Mouse (Mus musculus) embryonic facial prominence, embryonic 10.5 days (tissue): ENCODE data around the gene Pphln1. TPM values are rescaled to one million over a fixed set of nuclear protein-coding genes. Genes with fewer than 3 reads are reported as not detected.
A peak's percentile ranks its signal among the peaks of the same experiment; 100 is the strongest.
"Not testable (repeated sequence)": the region's sequence is repeated elsewhere in the genome, so short reads cannot be mapped to it uniquely, and the experiment has no call there.

Experiments
- DNase-seq: peaks from one replicate; pipeline ENCODE4 v3.0.0-alpha.2; 2017; ENCODE audit warnings: low spot score
- H3K27ac ChIP-seq: fragments of 300-500 bp; sonication (generic); replicated peaks from 2 replicates; pipeline ENCODE4 v1.5.1; 2016; ENCODE audit warnings: mild to moderate bottlenecking
- H3K27me3 ChIP-seq: fragments of 300-500 bp; sonication (generic); replicated peaks from 2 replicates; pipeline ENCODE4 v1.6.1; 2016; ENCODE audit warnings: low read depth, mild to moderate bottlenecking; ENCODE audit not compliant: poor library complexity, severe bottlenecking
- H3K36me3 ChIP-seq: fragments of 300-500 bp; sonication (generic); replicated peaks from 2 replicates; pipeline ENCODE4 v1.6.1; 2016; ENCODE audit warnings: mild to moderate bottlenecking, moderate library complexity
- H3K4me1 ChIP-seq: fragments of 300-500 bp; sonication (generic); 2 replicates; pipeline ENCODE4 v1.6.1; 2016
- H3K4me3 ChIP-seq: fragments of 300-500 bp; sonication (generic); 2 replicates; pipeline ENCODE4 v1.5.1; 2016; ENCODE audit warnings: mild to moderate bottlenecking, moderate library complexity
- H3K9me3 ChIP-seq: fragments of 300-500 bp; sonication (generic); 2 replicates; pipeline ENCODE4 v1.6.1; 2016; ENCODE audit warnings: mild to moderate bottlenecking
- WGBS: fragments of 180-500 bp; shearing (Covaris S2); methylation state at CpG from one replicate; pipeline ENCODE4 v1.1.7; 2016; 5-methylcytosine and 5-hydroxymethylcytosine counted together
- polyA plus RNA-seq: library from polyadenylated mRNA; unstranded; fragments of >200 nt; fragmentation: Nextera tagmentation; extraction: Ambion mirVana; gene quantifications from 2 replicates; pipeline ENCODE4 v1.2.1, GENCODE M21; 2016

Gene Pphln1
- 93.3 and 103 TPM in 2 replicates for polyA plus RNA-seq

DNA sequence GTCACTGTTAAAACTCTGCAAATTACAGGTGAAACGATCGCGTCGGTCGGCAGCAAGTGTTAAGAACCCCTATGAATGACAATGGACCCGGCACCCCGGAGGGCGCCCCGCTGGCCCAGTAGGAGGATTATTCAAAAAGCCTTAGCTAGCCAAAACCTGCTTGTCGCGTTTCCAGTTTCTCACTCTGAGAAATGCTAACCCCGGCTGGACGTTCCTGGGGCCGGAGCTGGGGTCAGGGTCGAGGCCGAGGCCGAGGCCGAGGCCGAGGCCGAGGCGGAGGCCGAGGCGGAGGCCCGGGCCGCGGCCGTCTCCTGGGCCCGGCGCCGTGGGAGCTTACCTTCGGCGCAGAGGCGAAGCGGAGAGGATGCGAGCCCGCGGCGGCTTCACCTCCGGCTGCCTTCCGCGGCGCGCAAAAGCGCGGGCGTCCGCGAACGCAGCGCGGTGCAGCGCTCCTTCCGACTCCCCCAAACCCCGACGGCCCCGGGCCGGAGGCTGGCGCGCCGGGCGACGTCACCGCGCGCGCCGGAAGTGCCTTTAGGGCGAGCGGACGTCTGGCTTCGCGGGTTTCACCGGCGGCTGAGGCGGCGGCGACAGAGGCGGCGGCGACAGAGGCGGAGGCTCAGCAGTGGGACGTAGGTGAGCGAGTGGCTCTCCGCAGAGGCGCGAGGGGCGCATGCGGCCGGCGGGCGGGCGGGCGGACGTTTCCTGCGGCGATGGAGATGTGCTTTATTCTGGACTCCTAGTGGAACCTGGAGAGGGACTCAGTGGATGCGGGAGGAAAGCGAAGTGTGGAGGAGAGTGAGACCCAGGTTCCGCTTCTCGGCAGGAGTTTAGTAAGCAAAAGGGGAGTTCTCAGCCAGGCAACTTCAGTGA lies at the start of gene Pphln1, which contains the start of gene Zcrb1:
Gene Pphln1, plus strand, starts transcription at position 525 of the 873 bp plus-strand sequence.
Gene Zcrb1, minus strand, starts transcription at position 509 of the 873 bp plus-strand sequence.
- Histone ChIP-seq H3K27me3 (no peaks in the 10 kb centered on the region), H3K9me3 (no peaks in the 10 kb centered on the region), H3K36me3 (peaks cover 36% of the 10 kb centered on the region), H3K4me1 (peaks cover 30% of the 10 kb centered on the region), H3K27ac (peak within 1 kb of the TSS; percentile 96), H3K4me3 (peak within 1 kb of the TSS; percentile 92)
- peak; percentile 91 for DNase-seq
- WGBS, result under 1% methylated on average over 100 of the region's 100 CpGs

DNA sequence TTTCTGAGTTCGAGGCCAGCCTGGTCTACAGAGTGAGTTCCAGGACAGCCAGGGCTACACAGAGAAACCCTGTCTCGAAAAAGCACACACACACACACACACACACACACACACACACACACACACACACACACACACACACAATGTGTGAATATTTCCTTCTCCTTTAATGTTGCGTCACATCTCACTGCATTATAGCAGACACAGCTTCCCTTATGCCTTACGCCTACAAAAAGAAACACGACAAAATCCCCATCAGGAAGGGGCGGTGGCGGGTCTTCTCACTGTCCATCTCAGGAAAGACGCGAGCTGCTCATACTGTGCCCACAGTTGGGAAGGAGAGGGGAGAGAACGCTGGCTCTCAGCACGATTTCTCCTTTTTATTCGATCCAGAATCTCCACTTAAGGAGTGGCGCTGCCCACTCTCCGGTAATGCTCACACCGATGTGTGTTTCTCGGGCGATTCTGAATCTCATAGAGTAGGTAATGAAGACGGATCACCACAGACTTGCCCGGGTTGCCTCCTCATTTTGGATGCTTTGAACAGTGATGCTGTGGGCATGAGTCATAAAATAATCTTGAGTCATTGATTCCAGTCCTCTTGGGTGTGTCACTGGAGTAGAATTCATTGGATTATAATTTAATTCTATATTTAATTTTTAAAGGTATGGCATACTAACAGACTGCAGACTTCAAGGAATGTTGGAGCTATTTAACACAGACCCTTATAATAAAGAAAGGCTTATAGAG lies 39.6 kb upstream of the Pphln1 start:
- no peak overlapping the region for H3K27ac ChIP-seq
- H3K9me3 ChIP-seq, result no peaks in the 10 kb centered on the region
- no peaks in the 10 kb centered on the region for H3K36me3 ChIP-seq
- DNase-seq, result no peak
- H3K4me3 ChIP-seq, result no peak overlapping the region
- no peaks in the 10 kb centered on the region for H3K4me1 ChIP-seq
- 92% methylated on average over 19 of the region's 19 CpGs for WGBS
- no peaks in the 10 kb centered on the region for H3K27me3 ChIP-seq

DNA sequence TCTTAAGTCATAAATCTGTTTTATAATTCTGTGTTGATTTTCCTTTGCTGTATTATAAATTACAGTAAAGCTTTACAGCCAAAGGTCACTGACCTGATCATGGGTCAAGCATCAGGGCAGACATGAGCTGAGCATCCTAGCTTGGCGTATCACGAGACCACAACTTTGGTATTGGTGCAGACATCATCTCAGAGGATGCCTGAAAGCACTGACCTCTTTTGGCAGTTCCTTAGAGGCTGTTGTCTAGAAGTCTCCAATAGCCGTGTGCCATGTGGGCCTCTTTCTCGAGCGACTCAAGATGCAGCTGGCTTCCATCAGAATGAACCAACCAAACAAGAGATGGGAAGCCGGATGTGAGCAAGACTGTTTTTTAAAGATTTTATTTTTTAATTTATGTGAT lies 32.6 kb upstream of the Pphln1 start:
- Histone ChIP-seq H3K4me3 (no peak overlapping the region), H3K36me3 (no peaks in the 10 kb centered on the region), H3K27ac (no peak overlapping the region), H3K4me1 (no peaks in the 10 kb centered on the region), H3K9me3 (no peaks in the 10 kb centered on the region), H3K27me3 (no peaks in the 10 kb centered on the region)
- 86% methylated on average over 6 of the region's 6 CpGs for WGBS
- no peak for DNase-seq

DNA sequence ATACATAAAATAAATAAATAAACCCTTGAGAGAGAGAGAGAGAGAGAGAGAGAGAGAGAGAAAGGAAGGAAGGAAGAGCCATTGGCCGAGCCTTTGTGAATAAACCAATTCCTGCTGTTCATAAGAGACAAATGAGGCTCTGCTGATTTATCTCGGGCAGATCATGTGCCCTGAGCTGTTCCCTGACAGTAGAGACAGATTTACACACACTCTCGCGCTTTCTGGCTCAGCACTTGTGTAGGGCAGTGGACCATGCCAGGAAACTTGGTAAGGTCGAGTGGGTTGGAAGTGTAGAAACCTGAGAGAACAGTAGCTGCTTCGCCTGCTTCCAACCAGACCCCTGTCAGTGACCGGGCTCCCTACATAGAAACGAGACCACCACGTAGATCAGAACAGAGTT lies 29.6 kb upstream of the Pphln1 start:
- H3K36me3 ChIP-seq, result no peaks in the 10 kb centered on the region
- no peak overlapping the region for H3K4me3 ChIP-seq
- no peaks in the 10 kb centered on the region for H3K9me3 ChIP-seq
- WGBS, result 79% methylated on average over 9 of the region's 9 CpGs
- no peaks in the 10 kb centered on the region for H3K27me3 ChIP-seq
- no peaks in the 10 kb centered on the region for H3K4me1 ChIP-seq
- H3K27ac ChIP-seq, result no peak overlapping the region
- DNase-seq, result no peak

DNA sequence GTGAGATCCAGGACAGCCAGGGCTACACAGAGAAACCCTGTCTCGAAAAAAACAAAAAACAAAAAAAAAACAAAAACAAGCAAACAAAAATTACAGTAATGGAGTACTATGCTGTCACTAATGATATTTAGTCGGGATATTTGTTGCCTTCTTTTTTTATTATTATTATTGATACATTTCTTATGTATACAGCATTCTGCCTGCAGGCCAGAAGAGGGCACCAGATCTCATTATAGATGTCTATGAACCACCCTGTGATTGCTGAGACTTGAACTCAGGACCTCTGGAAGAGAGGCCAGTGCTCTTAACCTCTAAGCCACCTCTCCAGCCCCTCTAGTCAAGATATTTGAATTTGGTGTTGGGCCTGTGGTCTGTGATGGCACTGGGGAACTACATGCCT lies 26.3 kb upstream of the Pphln1 start:
- no peaks in the 10 kb centered on the region for H3K27me3 ChIP-seq
- H3K27ac ChIP-seq, result no peak overlapping the region
- H3K36me3 ChIP-seq, result no peaks in the 10 kb centered on the region
- WGBS, result 85% methylated on average over 2 of the region's 2 CpGs
- no peak overlapping the region for H3K4me3 ChIP-seq
- no peaks in the 10 kb centered on the region for H3K4me1 ChIP-seq
- H3K9me3 ChIP-seq, result no peaks in the 10 kb centered on the region
- DNase-seq, result no peak

DNA sequence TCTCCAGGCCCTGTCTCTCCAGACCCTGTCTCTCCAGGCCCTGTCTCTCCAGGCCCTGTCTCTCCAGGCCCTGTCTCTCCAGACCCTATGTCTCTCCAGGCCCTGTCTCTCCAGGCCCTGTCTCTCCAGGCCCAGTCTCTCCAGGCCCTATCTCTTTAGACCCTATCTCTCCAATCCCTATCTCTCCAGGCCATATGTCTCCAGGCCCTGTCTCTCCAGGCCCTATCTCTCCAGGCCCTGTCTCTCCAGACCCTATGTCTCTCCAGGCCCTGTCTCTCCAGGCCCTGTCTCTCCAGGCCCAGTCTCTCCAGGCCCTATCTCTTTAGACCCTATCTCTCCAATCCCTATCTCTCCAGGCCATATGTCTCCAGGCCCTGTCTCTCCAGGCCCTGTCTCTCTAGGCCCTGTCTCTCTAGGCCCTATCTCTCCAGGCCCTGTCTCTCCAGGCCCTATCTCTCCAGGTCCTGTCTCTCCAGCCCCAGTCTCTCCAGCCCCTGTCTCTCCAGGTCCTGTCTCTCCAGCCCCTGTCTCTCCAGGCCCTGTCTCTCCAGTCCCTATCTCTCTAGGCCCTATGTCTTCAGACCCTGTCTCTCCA lies 25.5 kb upstream of the Pphln1 start:
- H3K36me3 ChIP-seq, H3K4me3 ChIP-seq, H3K27ac ChIP-seq, H3K9me3 ChIP-seq, H3K4me1 ChIP-seq, DNase-seq, H3K27me3 ChIP-seq: not testable (repeated sequence)

DNA sequence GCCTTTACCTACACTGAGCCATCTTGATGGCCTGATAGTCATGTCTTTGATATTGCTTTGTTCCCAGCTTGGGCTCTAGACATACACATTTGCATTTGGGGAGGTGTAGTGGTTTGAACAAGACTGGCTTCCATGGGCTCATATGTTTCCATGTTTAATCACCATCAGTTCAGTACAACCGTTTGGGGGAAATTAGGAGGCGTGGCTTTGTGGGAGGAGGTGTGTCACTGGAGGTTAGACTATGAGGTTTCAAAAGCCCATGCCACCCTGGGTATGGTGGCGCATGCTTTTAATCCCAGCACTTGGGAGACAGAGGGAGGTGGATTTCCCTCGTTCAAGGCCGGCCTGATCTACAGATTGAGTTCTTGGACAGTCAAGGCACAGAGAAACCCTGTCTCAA lies 22.5 kb upstream of the Pphln1 start:
- 89% methylated on average over 5 of the region's 5 CpGs for WGBS
- Histone ChIP-seq H3K9me3 (no peaks in the 10 kb centered on the region), H3K36me3 (no peaks in the 10 kb centered on the region), H3K27ac (no peak overlapping the region), H3K4me3 (no peak overlapping the region), H3K27me3 (no peaks in the 10 kb centered on the region), H3K4me1 (no peaks in the 10 kb centered on the region)
- no peak for DNase-seq

DNA sequence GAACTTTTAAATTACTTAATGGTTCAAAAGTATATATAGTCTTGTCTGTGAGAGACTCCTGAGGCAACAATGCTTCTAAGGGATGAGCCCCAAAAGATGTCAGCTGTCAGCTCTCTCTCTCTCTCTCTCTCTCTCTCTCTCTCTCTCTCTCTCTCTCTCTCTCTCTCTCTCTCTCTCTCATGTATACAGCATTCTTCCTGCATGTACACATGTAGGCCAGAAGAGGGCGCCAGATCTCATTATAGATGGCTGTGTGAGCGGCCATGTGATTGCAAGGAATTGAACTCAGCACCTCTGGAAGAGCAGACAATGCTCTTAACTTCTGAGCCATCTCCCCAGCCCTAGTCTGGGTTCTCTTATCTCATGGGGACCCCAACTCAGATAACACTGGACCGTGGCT lies 19.0 kb upstream of the Pphln1 start:
- Histone ChIP-seq H3K9me3 (no peaks in the 10 kb centered on the region), H3K4me1 (no peaks in the 10 kb centered on the region), H3K36me3 (peaks cover 7% of the 10 kb centered on the region), H3K27ac (no peak overlapping the region), H3K4me3 (no peak overlapping the region), H3K27me3 (no peaks in the 10 kb centered on the region)
- DNase-seq, result no peak
- 78% methylated on average over 3 of the region's 3 CpGs for WGBS

DNA sequence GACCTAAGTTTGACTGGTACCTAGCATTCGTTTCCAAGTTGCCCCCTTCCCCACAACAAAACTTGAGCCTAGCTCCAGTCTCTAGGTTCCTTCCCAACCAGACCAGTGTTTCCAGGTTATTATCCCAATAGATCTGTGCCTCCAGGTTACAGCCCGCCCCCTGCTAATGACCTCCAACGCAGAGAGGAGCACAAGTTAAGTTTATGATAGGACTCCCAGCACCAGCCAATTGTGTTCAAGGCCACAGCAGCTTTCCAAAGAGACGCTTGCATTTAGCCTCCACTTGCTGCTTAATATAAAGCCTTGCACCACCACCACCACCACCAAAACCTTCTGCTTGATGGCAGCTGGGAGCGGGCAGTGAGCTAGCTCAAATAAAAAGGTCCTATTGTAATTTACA lies 16.8 kb upstream of the Pphln1 start:
- peaks cover 28% of the 10 kb centered on the region for H3K36me3 ChIP-seq
- H3K27me3 ChIP-seq, result no peaks in the 10 kb centered on the region
- no peak for DNase-seq
- no peaks in the 10 kb centered on the region for H3K4me1 ChIP-seq
- WGBS, result 71% methylated on average over 5 of the region's 5 CpGs
- no peaks in the 10 kb centered on the region for H3K9me3 ChIP-seq
- H3K27ac ChIP-seq, result no peak overlapping the region
- H3K4me3 ChIP-seq, result no peak overlapping the region

DNA sequence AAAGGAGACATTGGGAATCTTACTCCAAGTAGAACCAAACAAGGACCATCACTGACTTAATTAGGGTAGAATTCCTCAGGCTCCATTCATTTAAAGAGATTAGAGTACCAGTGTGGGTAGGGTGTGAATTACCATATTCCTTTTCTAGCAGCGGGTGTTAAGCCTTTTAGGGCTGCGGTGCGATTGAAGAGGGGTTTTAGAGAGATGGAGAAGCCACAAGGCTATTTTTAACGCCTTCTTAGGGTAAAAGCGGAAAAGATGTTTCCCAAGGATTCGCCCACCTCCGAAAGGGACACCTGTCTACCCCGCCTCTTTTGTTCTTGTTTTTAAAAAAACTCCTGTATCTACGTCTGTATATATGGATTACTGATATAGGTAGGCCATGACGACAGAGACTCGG lies 881 bp upstream of the Pphln1 start:
- under 1% methylated on average over 11 of the region's 11 CpGs for WGBS
- Histone ChIP-seq H3K27ac (0 out of 2 replicates have a peak overlapping the region, but pooled peaks have one; percentile 96), H3K27me3 (no peaks in the 10 kb centered on the region), H3K4me3 (peak overlapping the region; percentile 92), H3K4me1 (peaks cover 30% of the 10 kb centered on the region), H3K36me3 (peaks cover 44% of the 10 kb centered on the region), H3K9me3 (no peaks in the 10 kb centered on the region)
- DNase-seq, result no peak

DNA sequence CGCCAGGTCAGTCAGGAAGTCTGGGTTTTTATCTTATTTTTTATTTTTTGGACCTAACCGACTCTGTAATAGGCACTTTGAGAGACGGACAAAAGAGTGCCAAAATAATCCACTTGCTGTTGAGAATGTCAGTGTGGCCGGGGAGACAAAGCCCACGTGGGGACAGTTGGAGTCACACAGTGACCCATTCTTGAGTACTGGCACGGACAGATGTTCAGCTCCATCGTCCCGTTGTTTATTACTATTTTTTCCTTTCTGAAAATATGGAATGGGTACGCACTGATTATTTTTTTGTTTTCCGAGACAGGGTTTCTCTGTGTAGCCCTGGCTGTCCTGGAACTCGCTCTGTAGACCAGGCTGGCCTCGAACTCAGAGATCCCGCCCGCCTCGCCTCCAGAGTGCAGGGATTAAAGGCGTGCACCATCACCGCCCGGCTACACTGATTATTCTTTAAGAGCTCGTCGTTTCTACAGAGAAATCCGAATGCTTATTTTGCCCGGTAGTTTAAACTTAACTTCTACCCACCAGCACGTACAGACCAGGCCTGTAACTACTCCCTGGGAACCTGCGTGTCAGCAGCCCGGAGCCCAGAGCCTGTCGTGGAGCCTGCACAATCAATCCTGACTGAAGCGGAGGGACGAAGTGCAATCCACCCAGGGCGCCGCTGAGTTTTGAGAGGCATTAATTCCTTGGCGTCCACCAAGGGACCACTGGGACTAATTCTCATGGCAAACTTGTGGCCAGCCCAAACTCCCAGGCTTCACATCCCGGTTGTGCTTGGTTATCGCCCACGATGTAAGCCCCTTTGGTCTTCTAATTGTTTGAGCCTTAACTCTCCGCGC lies 770 bp downstream of the Pphln1 start:
- Histone ChIP-seq H3K27ac (peak overlapping the region; percentile 96), H3K36me3 (peaks cover 28% of the 10 kb centered on the region), H3K4me3 (peak overlapping the region; percentile 92), H3K27me3 (no peaks in the 10 kb centered on the region), H3K4me1 (peaks cover 30% of the 10 kb centered on the region), H3K9me3 (no peaks in the 10 kb centered on the region)
- WGBS, result 1% methylated on average over 36 of the region's 36 CpGs
- peak; percentile 40 for DNase-seq

DNA sequence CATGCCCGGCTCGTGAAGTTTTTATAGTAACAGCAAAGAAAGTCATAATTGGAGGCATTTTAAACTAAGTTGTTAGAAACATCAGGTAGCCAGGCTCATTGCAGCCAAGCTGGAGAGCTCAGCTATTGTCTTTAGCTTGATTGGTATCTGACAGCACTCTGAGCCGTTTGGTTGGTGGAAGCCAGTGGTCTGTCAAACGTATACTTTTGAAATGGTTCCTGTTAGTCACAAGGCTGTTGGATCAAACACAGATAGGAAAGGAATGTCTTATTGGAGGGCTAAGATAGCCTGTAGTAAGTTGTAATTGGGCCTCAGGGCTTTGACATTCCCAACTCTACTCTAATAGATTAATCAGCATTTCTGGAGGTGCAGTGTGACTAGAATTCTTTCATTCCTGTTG lies 3.3 kb downstream of the Pphln1 start:
- WGBS, result 81% methylated on average over 4 of the region's 4 CpGs
- Histone ChIP-seq H3K27ac (no peak overlapping the region), H3K9me3 (no peaks in the 10 kb centered on the region), H3K4me3 (no peak overlapping the region), H3K4me1 (peaks cover 26% of the 10 kb centered on the region), H3K27me3 (no peaks in the 10 kb centered on the region), H3K36me3 (peaks cover 19% of the 10 kb centered on the region)
- DNase-seq, result no peak
